Mouse (Mus musculus) MEL (cell line): Measurements from ENCODE around the gene Elk4. TPM values are rescaled to one million over a fixed set of nuclear protein-coding genes. Genes with fewer than 3 reads are reported as not detected.

ENCODE experiments used
- DNase-seq: peaks from one replicate; pipeline ENCODE4 v3.0.0; 2011; ENCODE audit warnings: low read depth, low spot score
- H3K27ac ChIP-seq: 2 replicates; pipeline ENCODE4 v1.5.1; 2012; ENCODE audit warnings: low read depth, mild to moderate bottlenecking, control low read depth, low read length, moderate library complexity; ENCODE audit not compliant: control insufficient read depth
- H3K27me3 ChIP-seq, 2 experiments: fragments of 150-350 bp in 1 of 2; sonication (generic) in 1 of 2; 2 replicates each; pipeline ENCODE4 v1.6.1; 2012; ENCODE audit warnings: low read length in 2 of 2, mild to moderate bottlenecking in 2 of 2, improper control_type of control experiment in 1 of 2, moderate library complexity in 1 of 2; ENCODE audit not compliant: insufficient read depth in 2 of 2, control insufficient read depth in 1 of 2
- H3K36me3 ChIP-seq, 2 experiments: 2 replicates each; pipeline ENCODE4 v1.6.1; 2012 to 2014; ENCODE audit warnings: low read length in 2 of 2, improper control_type of control experiment in 1 of 2, inconsistent platforms in 1 of 2, mild to moderate bottlenecking in 1 of 2; ENCODE audit not compliant: insufficient read depth in 2 of 2, control insufficient read depth in 1 of 2
- H3K4me1 ChIP-seq, 2 experiments: fragments of 150-350 bp in 1 of 2; sonication (generic) in 1 of 2; 2 replicates each; pipeline ENCODE4 v1.6.1; 2012; ENCODE audit warnings: low read length in 2 of 2, improper control_type of control experiment in 1 of 2, mild to moderate bottlenecking in 1 of 2; ENCODE audit not compliant: insufficient read depth in 2 of 2, control insufficient read depth in 1 of 2
- H3K4me3 ChIP-seq, 2 experiments: fragments of 150-350 bp in 1 of 2; sonication (generic) in 1 of 2; 2 replicates each; pipeline ENCODE4 v1.5.1; 2012; ENCODE audit warnings: low read depth in 2 of 2, low read length in 2 of 2, mild to moderate bottlenecking in 2 of 2, moderate library complexity in 2 of 2, control low read depth in 1 of 2, improper control_type of control experiment in 1 of 2; ENCODE audit not compliant: control insufficient read depth in 1 of 2, insufficient read depth in 1 of 2
- H3K79me2 ChIP-seq: 2 replicates; pipeline ENCODE4 v1.6.1; 2012; ENCODE audit warnings: mild to moderate bottlenecking, low read length, moderate library complexity; ENCODE audit not compliant: control insufficient read depth, poor library complexity, insufficient read depth
- H3K9ac ChIP-seq: 2 replicates; pipeline ENCODE4 v1.6.1; 2012; ENCODE audit warnings: low read depth, mild to moderate bottlenecking, control low read depth, low read length, moderate library complexity; ENCODE audit not compliant: control insufficient read depth, poor library complexity, severe bottlenecking
- H3K9me3 ChIP-seq: fragments of 150-350 bp; sonication (generic); replicated peaks from 2 replicates; pipeline ENCODE4 v1.6.1; 2012; ENCODE audit warnings: mild to moderate bottlenecking, low read length, improper control_type of control experiment, moderate library complexity; ENCODE audit not compliant: insufficient read depth
- BHLHE40 ChIP-seq: IDR thresholded peaks from 2 replicates; pipeline ENCODE4 v1.6.1; 2012; ENCODE audit warnings: low read depth, mild to moderate bottlenecking, inconsistent platforms, low read length, improper control_type of control experiment, borderline replicate concordance
- E2F4 ChIP-seq: IDR thresholded peaks from 2 replicates; pipeline ENCODE4 v1.6.1; 2011; ENCODE audit warnings: low read depth, low read length, improper control_type of control experiment, borderline replicate concordance
- ELF1 ChIP-seq: IDR thresholded peaks from 2 replicates; pipeline ENCODE4 v1.6.1; 2014; ENCODE audit warnings: low read depth, mild to moderate bottlenecking, inconsistent platforms, low read length, improper control_type of control experiment, moderate library complexity
- EP300 ChIP-seq, 2 experiments: IDR thresholded peaks; 2 replicates each; pipeline ENCODE4 v1.6.1; 2011; ENCODE audit warnings: improper control_type of control experiment in 2 of 2, low read length in 2 of 2, low read depth in 1 of 2, mild to moderate bottlenecking in 1 of 2
- ETS1 ChIP-seq: IDR thresholded peaks from 2 replicates; pipeline ENCODE4 v1.6.1; 2012; ENCODE audit warnings: low read depth, mild to moderate bottlenecking, inconsistent platforms, low read length, improper control_type of control experiment, moderate library complexity
- GABPA ChIP-seq: IDR thresholded peaks from 2 replicates; pipeline ENCODE4 v1.6.1; 2012; ENCODE audit warnings: low read depth, mild to moderate bottlenecking, inconsistent platforms, low read length, improper control_type of control experiment, moderate library complexity
- GATA1 ChIP-seq: IDR thresholded peaks from 2 replicates; pipeline ENCODE4 v1.6.1; 2011; ENCODE audit warnings: low read depth, low read length, improper control_type of control experiment
- KAT2A ChIP-seq: conservative IDR thresholded peaks from 2 replicates; pipeline ENCODE4 v1.6.1; 2012; ENCODE audit warnings: low read depth, low read length, improper control_type of control experiment, inconsistent platforms
- MAFK ChIP-seq: IDR thresholded peaks from 2 replicates; pipeline ENCODE4 v1.6.1; 2011; ENCODE audit warnings: low read depth, mild to moderate bottlenecking, low read length, improper control_type of control experiment, borderline replicate concordance
- MAX ChIP-seq: IDR thresholded peaks from 2 replicates; pipeline ENCODE4 v1.6.1; 2011; ENCODE audit warnings: low read length, improper control_type of control experiment
- MEF2A ChIP-seq: IDR thresholded peaks from 2 replicates; pipeline ENCODE4 v1.6.1; 2014; ENCODE audit warnings: low read depth, mild to moderate bottlenecking, inconsistent platforms, low read length, improper control_type of control experiment; ENCODE audit not compliant: poor library complexity, insufficient replicate concordance, severe bottlenecking; ENCODE audit errors: extremely low read depth
- MXI1 ChIP-seq: IDR thresholded peaks from 2 replicates; pipeline ENCODE4 v1.6.1; 2011; ENCODE audit warnings: mild to moderate bottlenecking, low read depth, low read length, improper control_type of control experiment
- MYB ChIP-seq: IDR thresholded peaks from 2 replicates; pipeline ENCODE4 v1.6.1; 2011; ENCODE audit warnings: mild to moderate bottlenecking, low read depth, low read length, improper control_type of control experiment
- NELFE ChIP-seq: IDR thresholded peaks from 2 replicates; pipeline ENCODE4 v1.6.1; 2011; ENCODE audit warnings: low read depth, low read length, improper control_type of control experiment
- NRF1 ChIP-seq: IDR thresholded peaks from 2 replicates; pipeline ENCODE4 v1.6.1; 2014; ENCODE audit warnings: low read depth, mild to moderate bottlenecking, inconsistent platforms, low read length, improper control_type of control experiment, moderate library complexity; ENCODE audit not compliant: poor library complexity, insufficient read depth, severe bottlenecking
- POLR2AphosphoS5 ChIP-seq: IDR thresholded peaks from 2 replicates; pipeline ENCODE4 v1.6.1; 2012; ENCODE audit warnings: low read depth, borderline replicate concordance, mild to moderate bottlenecking, inconsistent platforms, low read length, moderate library complexity, mixed read lengths
- RAD21 ChIP-seq: IDR thresholded peaks from 2 replicates; pipeline ENCODE4 v1.6.1; 2011; ENCODE audit warnings: mild to moderate bottlenecking, low read depth, low read length, improper control_type of control experiment
- RCOR1 ChIP-seq: IDR thresholded peaks from 2 replicates; pipeline ENCODE4 v1.6.1; 2012; ENCODE audit warnings: low read depth, mild to moderate bottlenecking, inconsistent platforms, low read length, improper control_type of control experiment
- SMC3 ChIP-seq: IDR thresholded peaks from 2 replicates; pipeline ENCODE4 v1.6.1; 2011; ENCODE audit warnings: low read depth, low read length, improper control_type of control experiment
- TAL1 ChIP-seq: IDR thresholded peaks from 2 replicates; pipeline ENCODE4 v1.6.1; 2012; ENCODE audit warnings: mild to moderate bottlenecking, inconsistent platforms, low read length, moderate library complexity, mixed read lengths
- TCF12 ChIP-seq: IDR thresholded peaks from 2 replicates; pipeline ENCODE4 v1.6.1; 2014; ENCODE audit warnings: low read depth, mild to moderate bottlenecking, inconsistent platforms, low read length, improper control_type of control experiment, moderate library complexity
- UBTF ChIP-seq: IDR thresholded peaks from 2 replicates; pipeline ENCODE4 v1.6.1; 2012; ENCODE audit warnings: low read depth, mild to moderate bottlenecking, inconsistent platforms, low read length, improper control_type of control experiment, moderate library complexity, borderline replicate concordance; ENCODE audit not compliant: insufficient read depth
- USF2 ChIP-seq, 2 experiments: IDR thresholded peaks; 2 replicates each; pipeline ENCODE4 v1.6.1; 2011 to 2012; ENCODE audit warnings: improper control_type of control experiment in 2 of 2, low read length in 2 of 2, borderline replicate concordance in 1 of 2, inconsistent platforms in 1 of 2, low read depth in 1 of 2, mild to moderate bottlenecking in 1 of 2; ENCODE audit not compliant: insufficient read depth in 1 of 2
- ZC3H11A ChIP-seq: IDR thresholded peaks from 2 replicates; pipeline ENCODE4 v1.6.1; 2012; ENCODE audit warnings: low read depth, mild to moderate bottlenecking, inconsistent platforms, low read length, improper control_type of control experiment
- ZKSCAN1 ChIP-seq: IDR thresholded peaks from 2 replicates; pipeline ENCODE4 v1.6.1; 2012; ENCODE audit warnings: low read depth, mild to moderate bottlenecking, inconsistent platforms, low read length, improper control_type of control experiment, moderate library complexity
- ZNF384 ChIP-seq: IDR thresholded peaks from 2 replicates; pipeline ENCODE4 v1.6.1; 2012; ENCODE audit warnings: low read depth, mild to moderate bottlenecking, inconsistent platforms, low read length, improper control_type of control experiment
- polyA plus RNA-seq, 2 experiments: library from polyadenylated mRNA; stranded (reverse) in 1 of 2; unstranded in 1 of 2; fragments of >175 nt in 1 of 2; fragments of >200 nt in 1 of 2; gene quantifications; 2 replicates each; pipeline versions ENCODE4 v1.2.1 to v1.2.4; 2012; ENCODE audit warnings: low replicate concordance in 2 of 2, low read depth in 1 of 2; ENCODE audit not compliant: insufficient read length in 2 of 2, insufficient read depth in 1 of 2, missing spikeins in 1 of 2
- total RNA-seq: library from RNA; depleted of rRNA; stranded (reverse); fragments of 300-350 nt; gene quantifications from 2 replicates; pipeline ENCODE4 v1.2.3, GENCODE M21; 2012

Gene Elk4
- total and polyA plus RNA-seq, 3 experiments, result 19.4 to 191 (median 20.3) TPM

DNA sequence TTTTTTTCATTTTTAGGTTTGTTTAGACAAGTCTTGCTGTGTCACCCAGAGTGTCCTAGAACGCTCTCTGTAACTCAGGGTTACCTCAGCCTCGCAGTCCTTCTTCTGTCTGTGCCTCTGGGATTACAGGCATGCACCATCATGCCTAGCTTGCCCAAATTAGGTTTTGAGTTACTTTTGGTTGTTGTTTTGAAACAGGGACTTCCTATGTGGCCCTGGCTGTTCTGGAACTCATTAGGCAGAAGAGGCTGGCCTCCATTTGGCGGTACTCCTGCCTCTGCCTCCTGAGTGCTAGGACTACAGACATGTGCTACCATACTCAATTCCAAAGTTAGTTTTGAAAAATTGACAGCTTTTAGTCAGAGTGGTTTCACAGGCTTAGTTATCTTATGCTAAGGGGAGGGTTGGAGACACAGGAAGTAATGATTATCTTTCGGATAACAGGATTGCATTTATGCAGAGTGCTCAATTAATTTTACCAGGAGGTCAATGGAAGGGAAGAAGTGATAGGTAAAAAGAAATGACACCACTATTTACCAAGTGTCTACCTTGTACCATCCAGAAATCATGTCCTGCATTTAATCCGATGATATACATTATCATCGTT, 2.7 kb upstream of the Elk4 start:
- H3K36me3 ChIP-seq, result peaks cover 0 to 44% of the 10 kb centered on the region in 2 experiments; a peak in 2 of 4 replicates
- H3K4me1 ChIP-seq, result peaks cover 27 to 28% of the 10 kb centered on the region in 2 experiments
- H3K9me3 ChIP-seq, result no peaks in the 10 kb centered on the region
- DNase-seq, result no peak
- no peak overlapping the region for H3K9ac ChIP-seq
- H3K27ac ChIP-seq, result peak overlapping the region; percentile 29
- H3K4me3 ChIP-seq, result no peak overlapping the region
- no peaks in the 10 kb centered on the region for H3K27me3 ChIP-seq
- TF ChIP-seq SMC3 (no peak), POLR2AphosphoS5 (no peak), ZKSCAN1 (no peak), GATA1 (peak; percentile 50; the same call in 1 of the 2 replicates), ZC3H11A (no peak), MAFK (no peak), RAD21 (no peak), E2F4 (no peak), BHLHE40 (no peak), ELF1 (no peak), EP300 (IDR thresholded peaks at IDR 0.05; ENCODE audit: low read depth in 1 of 2, low read length in 2 of 2) (peak; percentile 23 to 31; a peak in 1 of 4 replicates), RCOR1 (no peak), ETS1 (0 out of 2 replicates have a peak, but pooled peaks have one; percentile 9), MXI1 (no peak)
- TF ChIP-seq, all 39 proteins: peak for 3
- H3K79me2 ChIP-seq, result peaks cover 20% of the 10 kb centered on the region

DNA sequence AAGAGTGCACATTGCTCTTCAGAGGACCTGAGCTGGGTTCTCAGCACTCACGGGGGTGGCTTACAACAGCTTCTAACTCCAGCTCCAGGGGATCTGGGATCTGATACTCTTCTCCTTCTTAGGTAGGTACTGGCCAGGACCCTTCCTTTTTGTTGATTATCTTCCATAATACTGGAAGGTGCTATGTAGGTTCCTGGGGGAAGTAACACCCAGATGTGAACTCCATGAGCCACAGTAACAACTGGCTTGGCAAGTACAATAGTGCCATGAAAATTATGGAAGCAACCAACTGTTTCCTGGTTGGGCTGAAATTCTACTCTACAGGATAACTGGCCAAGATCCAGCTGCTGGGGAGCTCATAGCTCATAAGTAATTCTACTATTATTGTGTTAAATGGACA, 1.9 kb upstream of the Elk4 start:
- Histone ChIP-seq H3K27ac (no peak overlapping the region), H3K36me3 (peaks cover 0 to 47% of the 10 kb centered on the region in 2 experiments; a peak in 2 of 4 replicates), H3K27me3 (no peaks in the 10 kb centered on the region), H3K79me2 (peaks cover 27% of the 10 kb centered on the region), H3K4me1 (peaks cover 30 to 32% of the 10 kb centered on the region in 2 experiments), H3K9me3 (no peaks in the 10 kb centered on the region), H3K9ac (no peak overlapping the region), H3K4me3 (no peak overlapping the region)
- TF ChIP-seq UBTF (no peak), TAL1 (no peak), TCF12 (no peak), MEF2A (no peak), MXI1 (no peak), MYB (no peak), NELFE (no peak), EP300 (IDR thresholded peaks at IDR 0.05; ENCODE audit: low read depth in 1 of 2, low read length in 2 of 2) (no peak), KAT2A (no peak), MAX (no peak), USF2 (IDR thresholded peaks at IDR 0.05; ENCODE audit: borderline replicate concordance in 1 of 2, insufficient read depth in 1 of 2, low read depth in 1 of 2, low read length in 2 of 2) (no peak), NRF1 (no peak), MAFK (no peak), GABPA (no peak), ZNF384 (no peak), GATA1 (no peak), BHLHE40 (no peak)
- no peak for DNase-seq
